Mouse (Mus musculus): ENCODE results near the gene Slc26a10. TPM values are rescaled to one million over a fixed set of nuclear protein-coding genes. Genes with fewer than 3 reads are reported as not detected.

Slc26a10 gene
- not detected for total RNA-seq (2018; cell fraction: chromatin; rRNA removed)
- total RNA-seq (2018; cell fraction: cytosol; rRNA removed) = under 1 TPM in 17 of 26 experiments, not detected in 9; 0.03 to 0.19 (median 0.09) TPM
- total RNA-seq (2018; cell fraction: nucleus; rRNA removed) = under 1 TPM in 1 of 26 experiments, not detected in 25; 0.18 TPM
- 1.2 TPM in 1 of 3 replicates, not detected in the others for polyA plus RNA-seq (2018)

- Histone ChIP-seq H3K36me3 (ENCODE audit: inconsistent target) (no peaks in the 10 kb centered on the region), H3K4me3 (ENCODE audit: inconsistent target) (no peak within 1 kb of the TSS), H3K27ac (no peak within 1 kb of the TSS), H3K79me2 (ENCODE audit: inconsistent target) (no peaks in the 10 kb centered on the region)
- 7% methylated on average over 34 of the region's 34 CpGs for WGBS (ENCODE audit: missing documents)
These were observed at the start of gene Slc26a10 for GRCm38 (mm10) chr10:127179871-127180694. Gene Slc26a10 (minus strand): TSS chr10:127180645.

- no peak overlapping the region for H3K27ac ChIP-seq
- no peak overlapping the region for H3K4me3 ChIP-seq (ENCODE audit: inconsistent target)
- H3K79me2 ChIP-seq (ENCODE audit: inconsistent target) = no peaks in the 10 kb centered on the region
- whole genome bisulfite sequencing (ENCODE audit: missing documents) = 17% methylated on average over 4 of the region's 4 CpGs
- H3K36me3 ChIP-seq (ENCODE audit: inconsistent target) = no peaks in the 10 kb centered on the region
These were observed 48.5 kb upstream of the Slc26a10 start for GRCm38 (mm10) chr10:127228897-127229296.

- no peak overlapping the region for H3K27ac ChIP-seq
- no peak overlapping the region for H3K4me3 ChIP-seq (ENCODE audit: inconsistent target)
- no peaks in the 10 kb centered on the region for H3K36me3 ChIP-seq (ENCODE audit: inconsistent target)
- no peaks in the 10 kb centered on the region for H3K79me2 ChIP-seq (ENCODE audit: inconsistent target)
- 25% methylated on average over 8 of the region's 8 CpGs for WGBS (ENCODE audit: missing documents)
These were observed 46.7 kb upstream of the Slc26a10 start for GRCm38 (mm10) chr10:127227163-127227562.

- Histone ChIP-seq H3K79me2 (ENCODE audit: inconsistent target) (no peaks in the 10 kb centered on the region), H3K36me3 (ENCODE audit: inconsistent target) (no peaks in the 10 kb centered on the region), H3K27ac (no peak overlapping the region), H3K4me3 (ENCODE audit: inconsistent target) (no peak overlapping the region)
- WGBS (ENCODE audit: missing documents) = 68% methylated on average over 8 of the region's 8 CpGs
These were observed 46.0 kb upstream of the Slc26a10 start for GRCm38 (mm10) chr10:127226318-127226895.

GRCm38 (mm10) chr10:127225732-127226131, 45.3 kb upstream of the Slc26a10 start:
- 33% methylated on average over 10 of the region's 10 CpGs for WGBS (ENCODE audit: missing documents)
- Histone ChIP-seq H3K27ac (no peak overlapping the region), H3K4me3 (ENCODE audit: inconsistent target) (no peak overlapping the region), H3K79me2 (ENCODE audit: inconsistent target) (no peaks in the 10 kb centered on the region), H3K36me3 (ENCODE audit: inconsistent target) (no peaks in the 10 kb centered on the region)

GRCm38 (mm10) chr10:127225213-127225612, 44.8 kb upstream of the Slc26a10 start:
- H3K79me2 ChIP-seq (ENCODE audit: inconsistent target) = no peaks in the 10 kb centered on the region
- WGBS (ENCODE audit: missing documents) = 82% methylated on average over 6 of the region's 6 CpGs
- H3K27ac ChIP-seq = no peak overlapping the region
- H3K4me3 ChIP-seq (ENCODE audit: inconsistent target) = no peak overlapping the region
- H3K36me3 ChIP-seq (ENCODE audit: inconsistent target) = no peaks in the 10 kb centered on the region

GRCm38 (mm10) chr10:127218339-127218738, 37.9 kb upstream of the Slc26a10 start:
- no peaks in the 10 kb centered on the region for H3K36me3 ChIP-seq (ENCODE audit: inconsistent target)
- H3K4me3 ChIP-seq (ENCODE audit: inconsistent target) = no peak overlapping the region
- no peak overlapping the region for H3K27ac ChIP-seq
- 97% methylated on average over 2 of the region's 2 CpGs for WGBS (ENCODE audit: missing documents)
- no peaks in the 10 kb centered on the region for H3K79me2 ChIP-seq (ENCODE audit: inconsistent target)

- H3K36me3 ChIP-seq (ENCODE audit: inconsistent target) = no peaks in the 10 kb centered on the region
- H3K79me2 ChIP-seq (ENCODE audit: inconsistent target) = no peaks in the 10 kb centered on the region
- H3K4me3 ChIP-seq (ENCODE audit: inconsistent target) = no peak overlapping the region
- no peak overlapping the region for H3K27ac ChIP-seq
These were observed 36.7 kb upstream of the Slc26a10 start for GRCm38 (mm10) chr10:127217177-127217576.

GRCm38 (mm10) chr10:127216456-127216855, 36.0 kb upstream of the Slc26a10 start:
- Histone ChIP-seq H3K4me3 (ENCODE audit: inconsistent target) (no peak overlapping the region), H3K79me2 (ENCODE audit: inconsistent target) (no peaks in the 10 kb centered on the region), H3K27ac (no peak overlapping the region), H3K36me3 (ENCODE audit: inconsistent target) (no peaks in the 10 kb centered on the region)
- 97% methylated on average over 11 of the region's 11 CpGs for WGBS (ENCODE audit: missing documents)

GRCm38 (mm10) chr10:127214422-127214803, 34.0 kb upstream of the Slc26a10 start:
- no peak overlapping the region for H3K27ac ChIP-seq

GRCm38 (mm10) chr10:127213704-127214421, 33.4 kb upstream of the Slc26a10 start:
- 88% methylated on average over 6 of the region's 13 CpGs for WGBS (ENCODE audit: missing documents)
- Histone ChIP-seq H3K27ac (no peak overlapping the region), H3K79me2 (ENCODE audit: inconsistent target) (peaks cover 20% of the 10 kb centered on the region), H3K36me3 (ENCODE audit: inconsistent target) (0 out of 2 replicates have a peak, but pooled peaks cover under 1% of the 10 kb centered on the region), H3K4me3 (ENCODE audit: inconsistent target) (no peak overlapping the region)

More at GRCm38 (mm10) chr10:127214422-127214803, 34.0 kb upstream of the Slc26a10 start:
- Histone ChIP-seq H3K4me3 (ENCODE audit: inconsistent target) (no peak overlapping the region), H3K36me3 (ENCODE audit: inconsistent target) (no peaks in the 10 kb centered on the region), H3K79me2 (ENCODE audit: inconsistent target) (peaks cover 16% of the 10 kb centered on the region)
- 40% methylated on average over 1 of the region's 1 CpGs for WGBS (ENCODE audit: missing documents)

GRCm38 (mm10) chr10:127213272-127213671, 32.8 kb upstream of the Slc26a10 start:
- 0 out of 2 replicates have a peak, but pooled peaks cover 6% of the 10 kb centered on the region for H3K36me3 ChIP-seq (ENCODE audit: inconsistent target)
- no peak overlapping the region for H3K27ac ChIP-seq
- H3K79me2 ChIP-seq (ENCODE audit: inconsistent target) = peaks cover 20% of the 10 kb centered on the region
- WGBS (ENCODE audit: missing documents) = 85% methylated on average over 8 of the region's 8 CpGs
- H3K4me3 ChIP-seq (ENCODE audit: inconsistent target) = no peak overlapping the region

GRCm38 (mm10) chr10:127211414-127211854, 31.0 kb upstream of the Slc26a10 start, which contains the start of gene Pip4k2c:
Gene Pip4k2c (minus strand): TSS chr10:127211585.
- WGBS (ENCODE audit: missing documents) = 0% methylated on average over 35 of the region's 47 CpGs
- H3K27ac ChIP-seq = no peak within 1 kb of the TSS

GRCm38 (mm10) chr10:127210961-127211405, 30.5 kb upstream of the Slc26a10 start:
- Histone ChIP-seq H3K27ac (no peak overlapping the region), H3K36me3 (ENCODE audit: inconsistent target) (peaks cover 17% of the 10 kb centered on the region; the same call in 1 of the 2 replicates), H3K79me2 (ENCODE audit: inconsistent target) (peaks cover 20% of the 10 kb centered on the region), H3K4me3 (ENCODE audit: inconsistent target) (peak overlapping the region; percentile 57)
- 1% methylated on average over 25 of the region's 25 CpGs for WGBS (ENCODE audit: missing documents)

More at GRCm38 (mm10) chr10:127211414-127211854, 31.0 kb upstream of the Slc26a10 start, which contains the start of gene Pip4k2c:
- Histone ChIP-seq H3K79me2 (ENCODE audit: inconsistent target) (peaks cover 20% of the 10 kb centered on the region), H3K36me3 (ENCODE audit: inconsistent target) (peaks cover 16% of the 10 kb centered on the region; the same call in 1 of the 2 replicates), H3K4me3 (ENCODE audit: inconsistent target) (peak within 1 kb of the TSS; percentile 57)

Measured in macrophage (primary cell).